Mouse (Mus musculus) megakaryocyte, embryonic 14.5 days (primary cell): ENCODE measurements around the gene B4galt3. TPM values are rescaled to one million over a fixed set of nuclear protein-coding genes. Genes with fewer than 3 reads are reported as not detected.
A peak's percentile ranks its signal among the peaks of the same experiment; 100 is the strongest.

Experiments
- H3K27me3 ChIP-seq: replicated peaks from 2 replicates; pipeline ENCODE3; 2012; ENCODE audit warnings: inconsistent platforms
- H3K36me3 ChIP-seq: replicated peaks from 2 replicates; pipeline ENCODE3; 2012; ENCODE audit warnings: low read length, inconsistent platforms, mixed read lengths
- H3K4me1 ChIP-seq: 2 replicates; pipeline ENCODE4 v1.6.1; 2012; ENCODE audit warnings: inconsistent platforms
- H3K4me3 ChIP-seq: replicated peaks from 2 replicates; pipeline ENCODE3; 2012; ENCODE audit warnings: moderate library complexity, mild to moderate bottlenecking, inconsistent platforms
- H3K9me3 ChIP-seq: 2 replicates; pipeline ENCODE4 v1.6.1; 2012; ENCODE audit warnings: inconsistent platforms
- FLI1 ChIP-seq: IDR thresholded peaks from 2 replicates; pipeline ENCODE4 v1.6.1; 2012; ENCODE audit warnings: low read length, inconsistent platforms, mixed read lengths
- GATA1 ChIP-seq: IDR thresholded peaks from 3 replicates; pipeline ENCODE4 v1.6.1; 2012; ENCODE audit warnings: mixed read lengths, low read length, inconsistent platforms, borderline replicate concordance
- polyA plus RNA-seq: library from polyadenylated mRNA; stranded (reverse); fragments of >175 nt; gene quantifications from 2 replicates; pipeline ENCODE4 v1.2.3, GENCODE M21; 2012; ENCODE audit warnings: low replicate concordance; ENCODE audit not compliant: insufficient read depth

The B4galt3 gene
- polyA plus RNA-seq, 1 experiment = 20.6 TPM

GRCm38 (mm10) chr1:171276110-171276748, 6.1 kb downstream of the B4galt3 start:
- TF ChIP-seq FLI1 (no peak), GATA1 (no peak)
- Histone ChIP-seq H3K4me1 (peaks cover 27% of the 10 kb centered on the region), H3K27me3 (no peaks in the 10 kb centered on the region), H3K9me3 (no peaks in the 10 kb centered on the region), H3K4me3 (no peak overlapping the region), H3K36me3 (peaks cover 76% of the 10 kb centered on the region)

GRCm38 (mm10) chr1:171277736-171278135, 7.6 kb downstream of the B4galt3 start:
- peaks cover 22% of the 10 kb centered on the region for H3K4me1 ChIP-seq
- no peak overlapping the region for H3K4me3 ChIP-seq
- H3K27me3 ChIP-seq = no peaks in the 10 kb centered on the region
- TF ChIP-seq FLI1 (no peak), GATA1 (no peak)
- no peaks in the 10 kb centered on the region for H3K9me3 ChIP-seq
- peaks cover 72% of the 10 kb centered on the region for H3K36me3 ChIP-seq

DNA sequence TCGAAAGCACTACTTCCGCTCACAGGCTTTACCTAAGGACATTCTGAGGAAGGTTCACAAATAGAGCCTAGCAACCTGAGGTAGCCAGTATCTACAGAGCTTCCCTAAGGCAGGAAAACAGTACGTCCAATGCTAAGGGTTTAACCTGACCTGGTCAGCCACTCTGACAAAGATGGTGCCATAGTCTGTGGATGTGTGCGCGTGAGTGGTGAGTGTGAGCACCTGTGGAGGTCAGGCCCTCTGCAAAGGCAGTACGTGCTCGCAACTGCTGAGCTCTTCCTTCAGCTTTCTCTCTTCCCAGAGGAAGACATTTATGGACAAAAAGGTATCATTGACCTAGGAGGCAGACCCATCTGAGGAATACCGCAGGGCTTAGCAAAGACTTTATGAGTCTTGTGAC, 8.3 kb downstream of the B4galt3 start:
- peaks cover 24% of the 10 kb centered on the region for H3K4me1 ChIP-seq

GRCm38 (mm10) chr1:171279012-171279705, 9.0 kb downstream of the B4galt3 start:
- TF ChIP-seq FLI1 (no peak), GATA1 (no peak)
- Histone ChIP-seq H3K36me3 (peaks cover 71% of the 10 kb centered on the region), H3K4me1 (peaks cover 29% of the 10 kb centered on the region), H3K27me3 (no peaks in the 10 kb centered on the region), H3K4me3 (no peak overlapping the region), H3K9me3 (no peaks in the 10 kb centered on the region)

More for the DNA sequence above, 8.3 kb downstream of the B4galt3 start:
- H3K9me3 ChIP-seq = no peaks in the 10 kb centered on the region
- peaks cover 72% of the 10 kb centered on the region for H3K36me3 ChIP-seq
- no peak for TF ChIP-seq GATA1
- no peak for TF ChIP-seq FLI1
- H3K27me3 ChIP-seq = no peaks in the 10 kb centered on the region
- no peak overlapping the region for H3K4me3 ChIP-seq

- Histone ChIP-seq H3K9me3 (no peaks in the 10 kb centered on the region), H3K4me1 (peaks cover 34% of the 10 kb centered on the region), H3K4me3 (peak overlapping the region; percentile 95), H3K27me3 (no peaks in the 10 kb centered on the region), H3K36me3 (peaks cover 71% of the 10 kb centered on the region)
- TF ChIP-seq FLI1 (no peak), GATA1 (no peak)
Observed at GRCm38 (mm10) chr1:171279721-171280120, 9.6 kb downstream of the B4galt3 start.

- Histone ChIP-seq H3K4me1 (peaks cover 40% of the 10 kb centered on the region), H3K36me3 (peaks cover 71% of the 10 kb centered on the region)
- TF ChIP-seq FLI1 (no peak), GATA1 (no peak)
Observed at GRCm38 (mm10) chr1:171280250-171280915, 10.3 kb downstream of the B4galt3 start.

DNA sequence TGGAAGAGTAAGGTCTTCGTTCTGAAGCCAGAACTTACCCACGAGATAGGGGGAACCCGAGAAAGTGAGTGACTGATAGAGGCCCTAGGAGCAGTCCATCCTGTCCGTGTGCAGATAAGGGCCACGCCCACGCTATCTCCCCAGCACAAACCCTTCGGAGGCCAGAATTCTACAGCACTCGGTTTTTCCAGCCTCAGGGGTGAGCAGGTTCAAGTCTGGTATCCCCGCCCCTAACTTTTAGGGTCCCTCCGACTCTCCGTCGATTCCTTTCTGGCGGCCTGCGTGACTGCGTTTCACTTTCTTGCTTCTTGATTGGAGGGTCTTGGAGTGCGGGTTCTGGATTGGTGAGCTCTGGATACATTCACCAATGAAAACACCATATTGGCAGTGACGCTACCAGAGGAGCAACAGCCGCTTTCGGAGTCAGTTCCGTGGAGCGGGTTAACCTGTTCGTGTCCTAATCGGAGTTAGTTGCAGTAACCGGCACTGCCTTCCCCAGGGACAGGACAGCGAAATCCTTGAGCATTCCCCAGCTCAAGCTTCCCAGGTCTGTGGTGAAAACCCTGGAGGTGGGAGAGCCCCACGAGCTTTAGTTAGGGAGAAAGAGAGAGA, 10.9 kb downstream of the B4galt3 start, which contains the start of gene Ppox:
TSS of gene Ppox (minus strand) at position 271 of the 612 bp plus-strand sequence.
- Histone ChIP-seq H3K4me1 (peaks cover 47% of the 10 kb centered on the region), H3K36me3 (peaks cover 71% of the 10 kb centered on the region), H3K9me3 (no peaks in the 10 kb centered on the region), H3K27me3 (no peaks in the 10 kb centered on the region), H3K4me3 (peak within 1 kb of the TSS; percentile 95)
- TF ChIP-seq FLI1 = no peak
- TF ChIP-seq GATA1 = no peak

More at GRCm38 (mm10) chr1:171280250-171280915, 10.3 kb downstream of the B4galt3 start:
- Histone ChIP-seq H3K27me3 (no peaks in the 10 kb centered on the region), H3K4me3 (peak overlapping the region; percentile 95), H3K9me3 (no peaks in the 10 kb centered on the region)

- TF ChIP-seq GATA1 = no peak
- TF ChIP-seq FLI1 = no peak
- Histone ChIP-seq H3K4me1 (peaks cover 52% of the 10 kb centered on the region), H3K27me3 (no peaks in the 10 kb centered on the region), H3K4me3 (peak overlapping the region; percentile 95), H3K9me3 (no peaks in the 10 kb centered on the region), H3K36me3 (peaks cover 71% of the 10 kb centered on the region)
Observed at GRCm38 (mm10) chr1:171281528-171281923, 11.4 kb downstream of the B4galt3 start.

- Histone ChIP-seq H3K36me3 (peaks cover 66% of the 10 kb centered on the region), H3K9me3 (no peaks in the 10 kb centered on the region), H3K4me1 (peaks cover 59% of the 10 kb centered on the region), H3K27me3 (no peaks in the 10 kb centered on the region), H3K4me3 (peak overlapping the region; percentile 95)
- TF ChIP-seq FLI1 = no peak
- no peak for TF ChIP-seq GATA1
Observed at GRCm38 (mm10) chr1:171282086-171282805, 12.1 kb downstream of the B4galt3 start.
